Mouse (Mus musculus) myocyte (in vitro differentiated cells): ENCODE results near the gene Tmprss9.

Source experiments
- CEBPB ChIP-seq: IDR thresholded peaks from 2 replicates; pipeline ENCODE4 v1.6.1; 2011; ENCODE audit warnings: mild to moderate bottlenecking, moderate library complexity; ENCODE audit not compliant: poor library complexity, insufficient read depth, severe bottlenecking
- E2F4 ChIP-seq: IDR thresholded peaks from one replicate; pipeline ENCODE4 v1.6.1; 2011; ENCODE audit warnings: mild to moderate bottlenecking, control low read depth, moderate library complexity; ENCODE audit not compliant: insufficient read depth
- MAX ChIP-seq: IDR thresholded peaks from one replicate; pipeline ENCODE4 v1.6.1; 2011; ENCODE audit warnings: low read depth, mild to moderate bottlenecking, control low read depth
- MYOG ChIP-seq, 3 experiments: IDR thresholded peaks; one replicate each; pipeline ENCODE4 v1.6.1; 2011; ENCODE audit warnings: control low read depth in 2 of 3, low read depth in 2 of 3, mild to moderate bottlenecking in 2 of 3; ENCODE audit not compliant: insufficient read length in 2 of 3, control insufficient read depth in 1 of 3, insufficient read depth in 1 of 3
- POLR2A ChIP-seq: IDR thresholded peaks from one replicate; pipeline ENCODE4 v1.6.1; 2011; ENCODE audit warnings: low read depth, mild to moderate bottlenecking, control low read depth, moderate library complexity; ENCODE audit not compliant: insufficient read length
- POLR2AphosphoS2 ChIP-seq: IDR thresholded peaks from one replicate; pipeline ENCODE4 v1.6.1; 2011; ENCODE audit warnings: low read depth, control low read depth; ENCODE audit not compliant: insufficient read length
- REST ChIP-seq: IDR thresholded peaks from one replicate; pipeline ENCODE4 v1.6.1; 2011; ENCODE audit warnings: mild to moderate bottlenecking, control low read depth, moderate library complexity; ENCODE audit not compliant: insufficient read depth, insufficient read length
- TCF12 ChIP-seq: IDR thresholded peaks from one replicate; pipeline ENCODE4 v1.6.1; 2011; ENCODE audit warnings: mild to moderate bottlenecking, control low read depth; ENCODE audit not compliant: poor library complexity, insufficient read depth, severe bottlenecking
- USF1 ChIP-seq: IDR thresholded peaks from one replicate; pipeline ENCODE4 v1.6.1; 2011; ENCODE audit warnings: low read depth, mild to moderate bottlenecking, control low read depth, moderate library complexity

- TF ChIP-seq USF1 (no peak), POLR2A (peak; percentile 82), E2F4 (no peak), MYOG (IDR thresholded peaks at IDR 0.05; ENCODE audit: control insufficient read depth in 1 of 3, insufficient read depth in 1 of 3, insufficient read length in 2 of 3, low read depth in 2 of 3) (no peak), REST (no peak), POLR2AphosphoS2 (peak; percentile 94), CEBPB (no peak), TCF12 (no peak), MAX (no peak)
Measured at GRCm38 (mm10) chr10:80826151-80827062, 45.2 kb upstream of the Tmprss9 start, which contains the start of gene Oaz1.
